Mouse (Mus musculus) stomach, postnatal 0 days (tissue): ENCODE results near the gene Col6a6. TPM values are rescaled to one million over a fixed set of nuclear protein-coding genes. Genes with fewer than 3 reads are reported as not detected.

Experiments used
- ATAC-seq: fragments of 200-750 bp; cut with Nextera tagmentation; 2 replicates; pipeline ENCODE4 v1.8.0; 2017; ENCODE audit not compliant: low FRiP score, low TSS enrichment
- DNase-seq: peaks from one replicate; pipeline ENCODE4 v3.0.0-alpha.2; 2016; ENCODE audit warnings: low spot score
- H3K27ac ChIP-seq: fragments of 300-500 bp; sonication (generic); replicated peaks from 2 replicates; pipeline ENCODE4 v1.5.1; 2014; ENCODE audit warnings: mild to moderate bottlenecking, control low read depth
- H3K27me3 ChIP-seq: fragments of 300-500 bp; sonication (generic); 2 replicates; pipeline ENCODE4 v1.6.1; 2014; ENCODE audit warnings: low read length; ENCODE audit not compliant: control insufficient read depth, insufficient read depth
- H3K36me3 ChIP-seq: fragments of 300-500 bp; sonication (generic); 2 replicates; pipeline ENCODE4 v1.6.1; 2014; ENCODE audit warnings: low read length, mixed read lengths; ENCODE audit not compliant: control insufficient read depth, insufficient read depth
- H3K4me1 ChIP-seq: fragments of 300-500 bp; sonication (generic); replicated peaks from 2 replicates; pipeline ENCODE4 v1.6.1; 2014; ENCODE audit warnings: antibody characterized with exemption; ENCODE audit not compliant: control insufficient read depth, insufficient read depth
- H3K4me2 ChIP-seq: fragments of 300-500 bp; sonication (generic); replicated peaks from 2 replicates; pipeline ENCODE4 v1.6.1; 2014; ENCODE audit warnings: low read depth, mild to moderate bottlenecking, control low read depth, moderate library complexity
- H3K4me3 ChIP-seq: fragments of 300-500 bp; sonication (generic); 2 replicates; pipeline ENCODE4 v1.5.1; 2014; ENCODE audit warnings: low read depth, low read length, control low read depth
- H3K9ac ChIP-seq: fragments of 300-500 bp; sonication (generic); 2 replicates; pipeline ENCODE4 v1.6.1; 2014; ENCODE audit warnings: mild to moderate bottlenecking, low read length, control low read depth, mixed read lengths
- H3K9me3 ChIP-seq: fragments of 300-500 bp; sonication (generic); 2 replicates; pipeline ENCODE4 v1.6.1; 2016; ENCODE audit warnings: low read length; ENCODE audit not compliant: control insufficient read depth
- CTCF ChIP-seq: IDR thresholded peaks from 2 replicates; pipeline ENCODE4 v1.5.1; 2016; ENCODE audit warnings: antibody characterized with exemption, low read depth, mild to moderate bottlenecking, moderate library complexity
- EP300 ChIP-seq: optimal IDR thresholded peaks from 2 replicates; pipeline ENCODE3; 2016; ENCODE audit warnings: antibody characterized with exemption
- WGBS: fragments of 180-500 bp; shearing (Covaris S2); extraction: QIAGEN DNeasy Blood & Tissue Kit; methylation state at CpG from one replicate; pipeline ENCODE4 v1.1.7; 2014; 5-methylcytosine and 5-hydroxymethylcytosine counted together
- polyA plus RNA-seq: library from polyadenylated mRNA; unstranded; fragments of >200 nt; fragmentation: Nextera tagmentation; extraction: Ambion mirVana; gene quantifications from 2 replicates; pipeline ENCODE4 v1.2.1, GENCODE M21; 2015

Gene Col6a6
- polyA plus RNA-seq, 1 experiment from 2014 or later = 0.18 TPM

GRCm38 (mm10) chr9:105765891-105766290 lies 62.1 kb downstream of the Col6a6 start:
- no peaks in the 10 kb centered on the region for H3K36me3 ChIP-seq
- ATAC-seq = no peak
- TF ChIP-seq CTCF (no peak), EP300 (no peak)
- no peaks in the 10 kb centered on the region for H3K9me3 ChIP-seq
- H3K4me3 ChIP-seq = no peak overlapping the region
- no peak overlapping the region for H3K9ac ChIP-seq
- DNase-seq = no peak
- 68% methylated on average over 2 of the region's 2 CpGs for WGBS
- no peaks in the 10 kb centered on the region for H3K4me1 ChIP-seq
- H3K4me2 ChIP-seq = no peak overlapping the region
- H3K27me3 ChIP-seq = no peaks in the 10 kb centered on the region
- no peak overlapping the region for H3K27ac ChIP-seq

- no peak overlapping the region for H3K4me2 ChIP-seq
- H3K27me3 ChIP-seq = no peaks in the 10 kb centered on the region
- H3K36me3 ChIP-seq = no peaks in the 10 kb centered on the region
- 55% methylated on average over 5 of the region's 5 CpGs for WGBS
- H3K9ac ChIP-seq = no peak overlapping the region
- no peak for DNase-seq
- no peak overlapping the region for H3K27ac ChIP-seq
- H3K4me3 ChIP-seq = no peak overlapping the region
- no peak for ATAC-seq
- no peaks in the 10 kb centered on the region for H3K9me3 ChIP-seq
- no peaks in the 10 kb centered on the region for H3K4me1 ChIP-seq
- no peak for TF ChIP-seq EP300
- no peak for TF ChIP-seq CTCF
Measured at GRCm38 (mm10) chr9:105764681-105765080, 63.3 kb downstream of the Col6a6 start.

GRCm38 (mm10) chr9:105764127-105764526 lies 63.8 kb downstream of the Col6a6 start:
- peak; percentile 17 for DNase-seq
- ATAC-seq = peak; percentile 57
- H3K27ac ChIP-seq = no peak overlapping the region

DNA sequence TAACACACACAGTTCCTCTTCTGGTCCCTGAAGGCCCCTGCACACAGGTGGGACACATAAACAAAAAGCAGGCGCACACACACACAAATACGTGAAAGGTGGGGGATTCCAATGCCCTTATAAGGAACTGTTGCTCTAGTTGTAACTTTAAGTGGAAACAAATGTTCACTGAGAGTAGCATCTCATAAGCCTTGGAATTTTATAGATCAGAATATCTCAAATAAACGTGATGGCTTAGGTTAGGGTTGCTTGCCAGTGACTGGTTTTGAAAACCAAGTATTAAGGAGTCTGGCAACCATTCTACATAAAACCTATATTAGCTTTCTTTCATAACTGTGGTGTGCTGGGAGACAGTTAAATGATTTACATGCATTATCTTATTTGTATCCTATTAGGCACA lies 64.3 kb downstream of the Col6a6 start:
- TF ChIP-seq CTCF (no peak), EP300 (no peak)
- no peak overlapping the region for H3K27ac ChIP-seq
- whole genome bisulfite sequencing = 67% methylated on average over 3 of the region's 3 CpGs

More at GRCm38 (mm10) chr9:105764127-105764526, 63.8 kb downstream of the Col6a6 start:
- TF ChIP-seq CTCF = no peak
- TF ChIP-seq EP300 = no peak
- Histone ChIP-seq H3K27me3 (no peaks in the 10 kb centered on the region), H3K9me3 (no peaks in the 10 kb centered on the region), H3K36me3 (no peaks in the 10 kb centered on the region), H3K4me1 (no peaks in the 10 kb centered on the region), H3K4me3 (no peak overlapping the region), H3K4me2 (no peak overlapping the region), H3K9ac (no peak overlapping the region)
- WGBS = 45% methylated on average over 5 of the region's 5 CpGs

DNA sequence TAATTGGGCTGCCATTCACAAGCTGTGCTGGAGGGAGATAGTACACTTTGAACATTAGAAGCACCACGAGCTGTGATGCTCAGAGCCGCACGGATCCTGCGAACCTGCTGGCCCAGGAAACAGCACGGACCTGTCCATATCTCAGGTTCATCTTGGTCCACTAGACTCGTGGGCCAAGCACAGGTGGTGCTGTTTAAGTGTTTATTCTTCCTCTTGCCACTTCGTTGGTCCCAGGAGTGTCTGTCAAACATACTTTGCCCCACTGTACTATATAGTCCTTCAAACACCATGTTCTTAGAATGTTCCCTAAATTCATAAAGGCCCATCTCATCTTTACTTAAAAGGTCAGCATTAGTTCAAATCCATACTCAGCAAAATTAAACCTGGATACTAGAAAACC lies 65.7 kb downstream of the Col6a6 start:
- no peaks in the 10 kb centered on the region for H3K9me3 ChIP-seq
- H3K27ac ChIP-seq = no peak overlapping the region
- ATAC-seq (no peak), DNase-seq (no peak)
- H3K4me1 ChIP-seq = no peaks in the 10 kb centered on the region
- 76% methylated on average over 7 of the region's 7 CpGs for WGBS
- no peaks in the 10 kb centered on the region for H3K27me3 ChIP-seq
- no peaks in the 10 kb centered on the region for H3K36me3 ChIP-seq
- H3K4me2 ChIP-seq = no peak overlapping the region
- TF ChIP-seq CTCF (no peak), EP300 (no peak)
- H3K9ac ChIP-seq = no peak overlapping the region
- H3K4me3 ChIP-seq = no peak overlapping the region

More for the DNA sequence above, 64.3 kb downstream of the Col6a6 start:
- no peaks in the 10 kb centered on the region for H3K4me1 ChIP-seq
- DNase-seq = no peak
- H3K9me3 ChIP-seq = no peaks in the 10 kb centered on the region
- no peak overlapping the region for H3K4me3 ChIP-seq
- H3K4me2 ChIP-seq = no peak overlapping the region
- no peaks in the 10 kb centered on the region for H3K36me3 ChIP-seq
- H3K9ac ChIP-seq = no peak overlapping the region
- no peak for ATAC-seq
- no peaks in the 10 kb centered on the region for H3K27me3 ChIP-seq

- DNase-seq (no peak), ATAC-seq (no peak)
- Histone ChIP-seq H3K27me3 (no peaks in the 10 kb centered on the region), H3K9ac (no peak overlapping the region), H3K36me3 (no peaks in the 10 kb centered on the region), H3K9me3 (no peaks in the 10 kb centered on the region), H3K4me3 (no peak overlapping the region), H3K4me2 (no peak overlapping the region), H3K27ac (no peak overlapping the region), H3K4me1 (no peaks in the 10 kb centered on the region)
- whole genome bisulfite sequencing = 79% methylated on average over 5 of the region's 5 CpGs
- TF ChIP-seq EP300 = no peak
- no peak for TF ChIP-seq CTCF
Measured at GRCm38 (mm10) chr9:105758861-105759260, 69.1 kb downstream of the Col6a6 start.
